ENCODE assay signal across 8 mouse cellular contexts in the genomic region with DNA sequence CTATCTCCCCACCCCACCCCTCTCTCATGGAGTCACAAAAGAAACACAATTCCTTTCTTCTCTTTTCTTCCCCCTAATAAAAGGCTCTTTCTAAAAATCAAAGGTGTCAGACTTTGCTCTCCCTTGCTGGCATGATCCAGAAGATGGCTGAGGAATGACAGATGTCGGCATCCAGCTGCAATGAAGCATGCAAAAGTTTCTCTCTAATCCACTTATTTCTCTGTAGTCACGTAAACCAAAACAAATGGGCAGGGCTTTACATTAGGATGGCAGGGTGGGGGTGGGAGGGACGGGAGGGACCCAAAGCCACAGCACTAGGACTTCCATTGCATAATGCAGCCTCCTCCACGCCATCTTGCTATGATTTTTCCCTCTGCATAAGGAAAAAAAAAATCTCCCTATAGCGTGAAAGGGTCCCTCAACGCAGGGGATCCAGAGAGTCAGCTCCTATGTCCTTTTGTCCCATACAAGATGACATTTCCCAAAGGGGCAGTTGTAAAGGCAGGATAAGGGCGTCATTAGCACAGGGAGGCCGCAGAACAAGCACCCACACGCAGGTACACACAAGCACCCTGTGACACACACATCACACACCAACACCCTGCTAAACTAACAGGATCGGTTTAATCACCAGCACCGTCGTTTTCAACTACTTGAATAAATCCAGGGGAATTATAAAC.
DNase-seq lines count a peak whose midpoint lies in the region; ATAC-seq and TF ChIP-seq lines count a peak whose summit lies in the region.

No protein-coding gene starts in this region.

- WGBS in heart, embryonic 10.5 days: 26% methylated on average over 12 of the region's 12 CpGs
- WGBS in forebrain, postnatal 0 days: 3% methylated on average over 12 of the region's 12 CpGs
- WGBS in midbrain, embryonic 11.5 days: 6% methylated on average over 12 of the region's 12 CpGs

- H3K4me1 ChIP-seq in heart, embryonic 10.5 days: peaks cover 20% of the 10 kb centered on the region
- H3K4me1 ChIP-seq in forebrain, postnatal 0 days (ENCODE audit: insufficient read depth): peaks cover 10% of the 10 kb centered on the region; the same call in 1 of the 2 replicates
- H3K4me1 ChIP-seq in midbrain, embryonic 11.5 days (ENCODE audit: control insufficient read depth, insufficient read depth, low read length): peaks cover 28% of the 10 kb centered on the region

- no peak for TF ChIP-seq CTCF in forebrain, postnatal 0 days (IDR thresholded peaks at IDR 0.05; ENCODE audit: low read depth)

- H3K9ac ChIP-seq in forebrain, postnatal 0 days: peak overlapping the region; percentile 42
- H3K9ac ChIP-seq in midbrain, embryonic 11.5 days (ENCODE audit: low read length): peak overlapping the region; percentile 14

- H3K9me3 ChIP-seq in heart, embryonic 10.5 days: no peaks in the 10 kb centered on the region
- H3K9me3 ChIP-seq in forebrain, postnatal 0 days (ENCODE audit: low read length): no peaks in the 10 kb centered on the region
- no peaks in the 10 kb centered on the region for H3K9me3 ChIP-seq in midbrain, embryonic 11.5 days (ENCODE audit: control insufficient read depth, low read length)

- H3K4me3 ChIP-seq in heart, embryonic 10.5 days: peak overlapping the region; percentile 59
- H3K4me3 ChIP-seq in forebrain, postnatal 0 days (ENCODE audit: low read depth, low read length): peak overlapping the region; percentile 38
- H3K4me3 ChIP-seq in midbrain, embryonic 11.5 days (ENCODE audit: low read depth, low read length): 0 out of 2 replicates have a peak overlapping the region, but pooled peaks have one; percentile 22

- 0 out of 2 replicates have a peak, but pooled peaks have one; percentile 17 for ATAC-seq in forebrain, postnatal 0 days
- peak; percentile 20; the same call in 1 of the 2 replicates for ATAC-seq in midbrain, embryonic 11.5 days (ENCODE audit: low FRiP score)
- no peak for ATAC-seq in CD4-positive, CD25-positive, alpha-beta regulatory T cell, adult 4 months

- H3K36me3 ChIP-seq in heart, embryonic 10.5 days: no peaks in the 10 kb centered on the region
- H3K36me3 ChIP-seq in forebrain, postnatal 0 days (ENCODE audit: insufficient read depth): no peaks in the 10 kb centered on the region
- no peaks in the 10 kb centered on the region for H3K36me3 ChIP-seq in midbrain, embryonic 11.5 days (ENCODE audit: control insufficient read depth, insufficient read depth, low read length)

- H3K27me3 ChIP-seq in heart, embryonic 10.5 days (ENCODE audit: insufficient read depth, poor library complexity, severe bottlenecking): peaks cover 65% of the 10 kb centered on the region
- no peaks in the 10 kb centered on the region for H3K27me3 ChIP-seq in forebrain, postnatal 0 days (ENCODE audit: insufficient read depth, low read length)
- H3K27me3 ChIP-seq in midbrain, embryonic 11.5 days (ENCODE audit: control insufficient read depth, insufficient read depth, low read length): no peaks in the 10 kb centered on the region; the same call in 1 of the 2 replicates

- H3K27ac ChIP-seq in heart, embryonic 10.5 days: no peak overlapping the region
- H3K27ac ChIP-seq in forebrain, postnatal 0 days (ENCODE audit: low read depth, low read length): peak overlapping the region; percentile 81
- H3K27ac ChIP-seq in midbrain, embryonic 11.5 days (ENCODE audit: low read depth, low read length): no peak overlapping the region

- H3K4me2 ChIP-seq in forebrain, postnatal 0 days (ENCODE audit: low read depth): peak overlapping the region; percentile 87
- H3K4me2 ChIP-seq in midbrain, embryonic 11.5 days: peak overlapping the region; percentile 47

- no peak for DNase-seq in heart, embryonic 10.5 days (ENCODE audit: low spot score)
- no peak for DNase-seq in heart, adult 9 months (ENCODE audit: low spot score in 2 of 2)
- DNase-seq in cerebellum, adult 9-10 months: peak; percentile 73
- no peak for DNase-seq in forebrain, postnatal 0 days
- no peak for DNase-seq in midbrain, embryonic 11.5 days (ENCODE audit: low spot score, missing footprints)
- DNase-seq in urinary bladder, adult 18-20 months (ENCODE audit: low spot score in 2 of 2): no peak
- no peak for DNase-seq in right cerebral cortex, postnatal 36 days (ENCODE audit: low spot score in 2 of 2)
